Mouse (Mus musculus) ovary, adult 18-20 months (tissue): ENCODE measurements around the gene Clstn1.

Experiments used
- DNase-seq: peaks from one replicate; pipeline ENCODE4 v3.0.0; 2022; ENCODE audit warnings: low spot score, mixed read lengths

Clstn1 gene

DNA sequence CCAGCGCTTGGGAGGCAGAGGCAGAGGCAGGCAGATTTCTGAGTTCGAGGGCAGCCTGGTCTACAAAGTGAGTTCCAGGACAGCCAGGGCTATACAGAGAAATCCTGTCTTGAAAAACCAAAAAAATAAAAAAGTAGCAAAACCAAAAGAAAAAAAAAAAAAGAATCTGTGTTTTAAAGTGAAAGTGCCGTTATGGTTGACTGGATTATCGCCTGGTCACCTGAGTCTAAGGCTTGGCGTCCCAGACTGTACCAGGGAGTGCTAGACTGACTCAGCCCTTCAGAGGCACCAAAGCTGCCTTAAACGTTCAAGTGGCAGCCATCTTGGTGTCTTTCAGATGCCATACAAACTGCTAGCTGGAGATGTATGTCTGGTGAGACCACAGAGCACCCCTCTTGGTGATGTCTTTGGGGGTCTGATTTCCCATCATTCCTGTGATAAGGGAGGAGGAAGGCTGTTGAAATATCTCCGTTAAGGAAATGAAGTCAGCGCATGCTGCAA lies 49.7 kb downstream of the Clstn1 start:
- no peak for DNase-seq

DNA sequence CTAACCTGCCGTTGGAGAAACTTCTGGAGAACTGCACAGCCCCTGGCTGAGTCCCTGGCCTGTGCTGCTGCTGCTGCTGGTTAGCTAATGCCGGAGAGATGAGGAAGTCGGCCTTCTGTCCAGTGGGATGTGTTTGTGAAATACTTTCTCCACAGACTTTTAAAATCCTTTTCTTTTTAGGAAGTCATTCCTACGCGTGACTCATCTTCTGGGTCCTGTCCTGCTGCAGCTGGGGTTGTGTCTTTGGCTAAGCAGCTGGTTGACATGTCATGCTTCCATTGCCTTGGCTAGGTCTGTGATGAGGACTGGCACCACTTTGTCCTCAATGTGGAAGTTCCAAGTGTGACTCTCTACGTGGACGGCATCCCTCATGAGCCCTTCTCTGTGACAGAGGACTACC lies 51.7 kb downstream of the Clstn1 start:
- DNase-seq, result no peak

DNA sequence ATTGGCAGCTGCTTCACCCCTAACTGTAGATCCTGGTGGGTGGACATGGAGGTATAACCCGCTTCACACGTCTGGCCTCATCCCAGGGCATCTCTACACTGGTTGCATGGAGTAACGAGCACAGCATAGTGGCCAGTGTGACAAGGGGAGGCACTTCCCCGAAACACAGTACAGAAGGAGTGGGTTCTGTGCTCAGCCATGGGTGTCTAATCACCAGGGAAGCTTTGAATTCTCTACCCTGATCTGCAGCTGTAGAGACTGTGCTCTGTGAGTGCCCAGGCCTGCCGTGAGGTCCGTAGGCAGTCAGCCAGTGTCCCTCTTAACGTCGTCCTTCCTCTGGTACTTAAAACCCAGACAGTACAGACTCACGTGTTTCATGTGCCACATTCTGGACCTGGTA lies 54.6 kb downstream of the Clstn1 start:
- no peak for DNase-seq

DNA sequence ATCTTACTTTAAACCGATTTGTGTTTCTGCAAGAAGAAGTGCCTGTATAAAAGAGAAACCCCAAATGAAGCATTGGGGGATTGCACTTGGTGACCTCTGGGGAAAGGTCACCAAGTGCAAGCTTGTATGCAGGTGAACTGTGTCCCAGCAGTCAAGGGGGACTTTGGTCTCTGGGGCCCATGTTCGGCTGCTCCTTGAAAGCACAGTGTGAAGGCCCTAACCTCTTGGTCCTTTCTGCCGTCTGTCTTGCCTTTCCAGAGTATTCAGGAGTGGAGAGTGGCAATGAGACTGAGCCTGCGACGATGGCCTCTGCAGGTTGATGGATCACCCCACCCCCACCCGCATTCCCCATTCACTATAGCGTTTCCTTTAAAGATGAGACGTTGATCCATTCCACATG lies 55.1 kb downstream of the Clstn1 start:
- DNase-seq, result no peak

DNA sequence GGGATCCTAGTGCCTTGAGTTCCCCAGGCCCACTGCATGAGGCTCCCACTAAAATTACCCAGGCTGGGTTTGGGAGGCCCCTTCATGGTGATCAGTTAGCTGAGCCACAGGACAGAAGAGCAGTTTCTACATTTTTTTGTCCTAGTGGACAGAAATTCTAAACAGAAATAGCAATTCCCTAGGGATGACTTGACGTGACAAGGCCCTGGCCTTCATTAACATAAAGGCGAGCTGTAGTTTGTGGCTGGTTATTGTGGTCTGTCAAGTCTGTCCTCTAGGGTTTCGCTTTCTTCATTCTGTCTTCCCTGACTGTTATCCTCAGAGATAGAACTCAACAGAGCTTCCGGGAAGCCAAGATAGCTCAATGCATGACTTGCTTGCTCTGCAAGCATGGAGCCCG lies 55.7 kb downstream of the Clstn1 start:
- no peak for DNase-seq

DNA sequence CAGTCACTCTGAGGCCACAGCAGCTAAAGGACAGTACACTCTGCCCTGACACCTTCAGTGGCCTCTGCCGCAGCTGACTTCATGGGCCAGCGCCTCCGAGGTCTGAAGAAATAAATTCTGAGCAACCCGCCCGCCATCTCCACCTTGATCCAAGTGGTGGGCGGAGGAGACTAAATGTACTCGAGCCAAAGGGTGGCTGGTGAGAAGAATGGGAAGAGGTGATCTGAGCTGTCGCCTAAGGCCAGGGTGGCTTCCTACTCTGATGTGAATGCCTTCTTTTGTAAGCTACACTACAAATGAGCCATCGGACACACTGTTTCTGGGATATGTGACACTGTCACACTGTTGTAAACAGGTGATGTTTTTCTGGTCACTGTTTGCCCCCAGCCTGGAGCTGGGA lies 59.5 kb downstream of the Clstn1 start:
- no peak for DNase-seq

GRCm38 (mm10) chr4:149648031-149648805 lies 62.0 kb downstream of the Clstn1 start:
- DNase-seq, result no peak

- DNase-seq, result peak; percentile 37
These were observed 64.4 kb downstream of the Clstn1 start for GRCm38 (mm10) chr4:149650493-149651193.

- DNase-seq, result no peak
These were observed 68.0 kb downstream of the Clstn1 start for GRCm38 (mm10) chr4:149654232-149654631.

DNA sequence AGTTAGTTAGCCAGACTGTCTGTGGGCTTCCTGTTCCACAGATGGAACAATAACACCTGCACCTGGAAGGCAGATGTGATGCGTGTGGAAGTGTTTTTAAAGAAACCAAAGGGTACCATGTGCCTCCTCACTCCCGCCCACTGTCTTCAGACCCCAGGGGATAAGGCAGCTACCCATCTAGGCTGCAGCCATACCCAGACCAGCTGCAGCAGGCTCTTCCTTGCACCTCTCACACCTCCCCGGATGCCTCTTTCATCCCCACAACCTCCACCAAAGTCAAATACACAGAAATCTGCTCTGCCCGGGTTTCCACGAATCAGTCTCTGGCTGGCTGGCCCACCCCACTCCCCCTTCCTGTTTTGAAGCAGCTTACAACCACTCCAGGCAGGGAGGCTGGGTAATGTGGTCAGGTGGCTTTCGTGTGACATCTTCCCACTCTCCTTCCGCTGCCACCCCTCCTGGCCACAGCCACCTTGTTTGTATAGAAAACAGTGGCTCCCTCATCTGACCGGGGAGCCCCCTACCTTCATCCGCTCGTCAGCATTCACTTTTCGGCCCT lies 71.7 kb downstream of the Clstn1 start:
- DNase-seq, result no peak

GRCm38 (mm10) chr4:149659495-149660116 lies 73.3 kb downstream of the Clstn1 start:
- DNase-seq, result no peak

DNA sequence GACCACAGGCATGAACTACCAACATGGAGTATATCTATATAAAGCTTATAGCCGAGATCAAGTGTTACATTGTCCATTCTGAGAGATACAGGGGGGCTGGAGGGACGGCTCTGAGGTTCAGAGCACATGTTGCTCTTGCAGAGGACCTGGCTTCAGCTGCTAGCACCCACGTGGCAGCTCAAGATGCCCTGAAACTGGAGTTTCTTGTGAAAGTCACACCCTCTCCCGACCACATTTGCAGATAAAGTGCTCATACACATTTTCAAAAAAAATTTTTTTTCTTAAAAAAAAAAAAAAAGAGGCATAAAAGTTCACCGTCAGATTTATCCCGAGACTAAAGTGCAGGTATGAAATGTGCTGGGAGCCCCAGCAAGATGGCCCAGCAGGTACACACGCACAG lies 74.3 kb downstream of the Clstn1 start:
- no peak for DNase-seq

DNA sequence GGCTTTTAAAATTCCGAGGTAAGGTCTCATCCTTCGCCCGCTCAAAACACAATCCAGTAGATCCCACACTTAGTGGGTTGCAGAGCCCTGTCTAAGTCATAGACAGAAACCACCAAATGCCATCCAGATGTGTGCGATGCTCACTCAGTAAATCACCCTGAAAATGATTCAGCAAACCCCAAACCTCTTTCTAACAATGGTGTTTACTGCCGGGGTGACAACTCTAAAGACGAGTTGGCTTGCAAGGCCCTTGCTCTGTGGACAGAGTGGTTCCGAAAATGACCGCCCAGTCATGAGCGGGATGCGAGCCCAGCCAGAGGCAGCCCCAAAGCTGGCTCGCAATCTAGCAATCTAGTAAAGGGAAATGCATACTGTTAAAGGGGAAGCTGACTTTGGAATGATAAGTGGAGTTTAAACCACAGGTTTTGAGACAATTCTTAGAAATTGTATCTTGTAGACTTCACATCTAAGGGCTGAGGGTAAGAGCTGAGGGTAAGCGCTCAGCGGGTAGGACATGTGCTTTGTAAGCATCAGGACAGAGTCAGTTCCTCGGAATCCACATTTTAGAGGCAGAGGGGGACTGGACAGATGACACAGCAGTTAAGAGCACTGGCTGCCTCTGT lies 75.8 kb downstream of the Clstn1 start:
- DNase-seq, result no peak

DNA sequence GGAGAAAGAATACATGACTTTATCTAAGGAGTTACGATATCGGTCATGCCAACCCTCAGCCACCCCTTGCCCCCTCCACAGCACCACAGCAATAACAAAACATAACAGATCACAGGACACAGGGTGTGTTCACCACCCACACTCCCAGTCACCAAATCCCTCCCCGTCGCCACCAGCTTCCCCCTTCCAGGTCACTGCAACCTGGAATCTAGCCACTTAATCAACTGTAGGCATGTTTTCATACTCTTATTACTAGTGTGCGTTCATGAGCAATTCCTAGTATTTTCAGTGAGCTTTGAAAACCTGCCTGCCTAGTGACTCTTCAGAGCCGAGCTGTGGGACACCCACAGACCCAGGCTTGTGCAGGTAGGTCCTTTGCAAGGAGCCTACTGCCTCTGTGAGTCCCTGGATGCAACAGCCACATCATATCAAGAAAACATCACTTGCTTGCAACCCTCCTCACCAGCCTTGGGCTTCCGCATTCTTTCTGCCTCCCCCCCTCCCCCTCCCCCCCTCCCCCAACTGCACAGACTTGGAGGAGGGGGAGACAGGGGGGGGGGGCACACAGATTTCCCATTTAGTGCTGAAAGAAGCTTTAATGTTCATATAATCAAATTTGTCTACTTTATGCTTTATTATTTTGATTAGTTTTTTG lies 77.7 kb downstream of the Clstn1 start:
- DNase-seq, result peak; percentile 64

DNA sequence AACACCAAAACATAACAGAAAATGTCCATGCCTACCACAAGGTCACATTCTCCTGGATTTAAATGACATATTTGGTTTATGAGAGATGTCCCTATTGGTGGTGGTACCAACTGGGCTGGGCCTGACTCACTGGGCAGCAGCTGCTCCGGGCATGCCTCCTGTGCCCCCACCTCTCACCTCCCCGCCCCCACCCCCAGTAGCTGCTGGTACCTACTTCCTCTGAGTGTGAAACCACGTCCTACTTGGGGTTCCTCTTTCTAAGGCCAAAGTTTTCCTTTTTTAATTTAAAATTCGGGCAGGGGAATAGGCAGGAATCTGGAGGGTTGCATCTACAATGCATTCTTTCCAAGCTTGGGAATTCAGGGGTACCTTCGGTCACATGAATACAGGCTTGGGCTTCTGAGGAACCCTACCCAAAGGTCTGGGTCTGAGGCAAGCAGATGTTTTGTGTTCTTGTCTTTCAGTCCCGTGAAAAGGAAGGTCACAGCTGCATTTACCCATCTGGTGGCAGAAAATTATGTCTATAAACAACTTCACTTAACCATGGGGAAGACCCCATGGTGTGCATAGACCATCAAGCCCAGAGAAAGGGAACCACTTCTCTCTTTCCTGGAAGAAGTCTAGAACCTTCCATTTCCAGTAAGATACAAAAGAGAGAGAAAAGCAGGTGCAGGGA lies 78.9 kb downstream of the Clstn1 start:
- no peak for DNase-seq

GRCm38 (mm10) chr4:149665692-149666090 lies 79.4 kb downstream of the Clstn1 start:
- DNase-seq, result no peak

- no peak for DNase-seq
These were observed 84.9 kb downstream of the Clstn1 start for GRCm38 (mm10) chr4:149671175-149671574.

- DNase-seq, result no peak
These were observed 86.5 kb downstream of the Clstn1 start for GRCm38 (mm10) chr4:149672747-149673146.

- DNase-seq, result no peak
These were observed 88.6 kb downstream of the Clstn1 start for GRCm38 (mm10) chr4:149674814-149675377.

DNA sequence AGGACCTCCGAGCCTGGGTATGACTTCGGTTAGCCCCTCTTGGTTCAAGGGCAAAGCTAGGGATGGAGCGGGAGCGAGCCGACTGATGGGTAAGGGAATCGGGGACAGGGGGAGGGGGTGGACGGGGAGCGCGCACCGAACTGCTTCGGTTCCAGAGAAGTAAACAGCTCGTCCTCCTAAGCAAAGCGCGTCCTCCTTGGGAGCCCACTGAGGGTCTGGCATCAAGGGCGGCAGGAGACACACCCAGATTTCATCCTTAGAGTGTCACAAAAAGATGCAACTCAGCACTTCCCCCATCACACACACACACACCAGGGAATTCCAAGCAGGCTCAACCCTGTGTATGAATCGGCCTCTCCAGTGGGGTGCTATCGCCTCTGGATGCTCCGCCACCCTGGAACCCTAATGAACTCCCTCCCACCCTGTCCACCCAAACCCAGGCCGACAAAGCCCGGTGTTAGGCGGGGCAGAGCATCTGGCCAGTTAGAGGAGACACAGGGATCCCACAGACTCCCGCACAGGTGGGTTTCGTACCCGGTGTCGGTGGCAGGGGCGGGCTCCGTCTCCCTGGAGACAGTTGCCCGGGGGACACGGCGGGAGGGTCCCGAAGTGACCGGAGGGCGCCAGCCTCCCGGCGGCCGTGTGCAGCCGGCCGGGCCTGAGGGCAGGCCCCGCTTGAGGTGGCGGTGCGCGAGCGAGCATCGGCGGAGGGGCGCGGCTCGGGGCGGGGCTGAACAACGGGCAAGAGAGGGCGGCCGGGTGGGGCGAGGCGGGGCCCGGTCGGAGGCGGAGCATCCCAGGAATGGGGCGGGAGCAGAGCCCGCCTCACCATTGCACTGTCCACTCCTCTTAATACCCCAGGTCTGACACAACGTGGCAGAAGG lies 89.4 kb downstream of the Clstn1 start:
- DNase-seq, result peak; percentile 80
